Mouse (Mus musculus) gastrocnemius, adult 8-10 months (tissue): ENCODE results near the gene Ets1. TPM values are rescaled to one million over a fixed set of nuclear protein-coding genes. Genes with fewer than 3 reads are reported as not detected.

Experiments used
- DNase-seq, 2 experiments: peaks; one replicate each; pipeline ENCODE4 v3.0.0; 2022; ENCODE audit warnings: low spot score in 2 of 2
- total RNA-seq, 4 experiments: library from RNA; stranded (reverse); gene quantifications; 2 replicates each; pipeline ENCODE4 v1.2.4; 2022

Gene Ets1
- total RNA-seq, 4 experiments from 2014 or later, result 7.8 to 12.6 (median 9.5) TPM

GRCm38 (mm10) chr9:32756002-32756401 is 120.0 kb downstream of the Ets1 start:
- no peak for DNase-seq

GRCm38 (mm10) chr9:32758280-32758905 is 122.4 kb downstream of the Ets1 start:
- no peak for DNase-seq

- DNase-seq, result no peak
Measured at GRCm38 (mm10) chr9:32760649-32761157, 124.7 kb downstream of the Ets1 start.

GRCm38 (mm10) chr9:32761326-32761725 is 125.3 kb downstream of the Ets1 start:
- no peak for DNase-seq

GRCm38 (mm10) chr9:32764374-32764773 is 128.4 kb downstream of the Ets1 start:
- no peak for DNase-seq

- no peak for DNase-seq
Measured at GRCm38 (mm10) chr9:32765123-32765522, 129.1 kb downstream of the Ets1 start.

GRCm38 (mm10) chr9:32778866-32779265 is 142.8 kb downstream of the Ets1 start:
- no peak for DNase-seq

GRCm38 (mm10) chr9:32782391-32783092 is 146.5 kb downstream of the Ets1 start:
- peak; percentile 14 to 25 for DNase-seq

GRCm38 (mm10) chr9:32787091-32787490 is 151.1 kb downstream of the Ets1 start:
- DNase-seq, result peak; percentile 17 to 32

GRCm38 (mm10) chr9:32787615-32788014 is 151.6 kb downstream of the Ets1 start:
- DNase-seq, result peak; percentile 77 to 81

GRCm38 (mm10) chr9:32789306-32789705 is 153.3 kb downstream of the Ets1 start:
- DNase-seq, result peak; percentile 78 to 79

GRCm38 (mm10) chr9:32791699-32792098 is 155.7 kb downstream of the Ets1 start:
- DNase-seq, result peak; percentile 34 to 52

- DNase-seq, result no peak
Measured at GRCm38 (mm10) chr9:32798171-32798570, 162.2 kb downstream of the Ets1 start.

- no peak for DNase-seq
Measured at GRCm38 (mm10) chr9:32806106-32806505, 170.1 kb downstream of the Ets1 start.

Other genes with a start within 250 kb of the Ets1 start
- gene Fli1, start 93.4 kb upstream of the Ets1 start, total RNA-seq, result 1 to 10 TPM; 4.3 to 9.0 (median 5.6) TPM